Mouse (Mus musculus) T-helper 17 cell (primary cell): ENCODE data around the gene Baiap3.

Experiments used
- in situ Hi-C, 2 experiments: fragments of 300-600 bp; cut with MboI, MseI; formaldehyde crosslinking; loops; 1 replicate in 1 of 2; 2 replicates in 1 of 2; pipeline ENCODE4 v1.15.1; 2025; ENCODE audit warnings: high pct_unique_total_duplicates in 2 of 2

The Baiap3 gene

GRCm38 (mm10) chr17:25256140-25256754 is at the start of gene Baiap3:
Baiap3 (minus strand) TSS chr17:25256364.
- in situ Hi-C loops = no loop called here

- in situ Hi-C loops = loop anchor here in 1 of 2 experiments (5.0 kb wide), 1 partner anchor 49 kb away; the partner anchor contains the start of gene Tpsab1
Measured at GRCm38 (mm10) chr17:25298094-25298493, 41.9 kb upstream of the Baiap3 start, which contains the start of gene Prss34. Prss34 (plus strand) TSS chr17:25298394.

- in situ Hi-C loops = no loop called here
Measured at GRCm38 (mm10) chr17:25294111-25294510, 37.9 kb upstream of the Baiap3 start.

DNA sequence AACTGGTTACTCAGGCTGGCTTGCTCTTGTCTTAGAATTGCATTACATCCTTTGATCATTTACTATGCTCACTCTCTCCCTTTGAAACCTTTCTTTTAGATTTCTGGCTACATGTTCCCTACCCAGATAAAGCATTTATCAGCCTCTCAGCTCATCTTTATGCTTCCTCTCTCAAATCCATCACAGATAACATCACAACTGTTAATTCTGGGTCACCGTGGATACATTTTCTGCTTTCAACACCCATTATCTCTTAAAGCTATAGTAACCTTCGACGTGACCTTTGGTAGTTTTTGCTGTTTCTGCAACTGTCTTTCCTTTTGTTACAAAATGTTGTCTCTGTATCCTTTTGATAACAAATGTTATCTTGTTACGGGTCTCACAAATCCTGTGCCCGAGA is 37.3 kb upstream of the Baiap3 start:
- in situ Hi-C loops = no loop called here

DNA sequence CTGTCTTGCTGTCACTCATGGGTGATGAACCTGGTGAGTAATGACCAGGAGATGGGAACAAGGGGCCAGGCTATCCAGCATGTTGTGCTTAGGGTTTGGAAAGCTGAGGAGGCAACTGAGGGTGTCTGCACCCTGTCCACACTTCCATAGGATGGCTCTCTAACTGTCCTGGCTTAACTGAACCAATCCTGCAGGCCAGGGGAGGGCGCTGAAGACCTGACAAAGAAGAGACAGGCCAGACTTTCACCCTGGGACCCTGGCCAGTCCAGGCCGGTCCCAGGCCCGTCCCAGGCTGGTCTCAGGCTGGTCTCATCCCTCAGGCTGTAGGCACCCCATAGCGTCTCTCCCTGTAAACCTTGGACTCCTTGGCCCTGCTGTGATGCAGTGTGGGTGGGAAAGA is 34.2 kb upstream of the Baiap3 start:
- in situ Hi-C loops = no loop called here

- in situ Hi-C loops = loop anchor here in 1 of 2 experiments (10.0 kb wide), 1 partner anchor 1116 kb away; no protein-coding TSS in a partner anchor
Measured at GRCm38 (mm10) chr17:25288842-25289241, 32.7 kb upstream of the Baiap3 start.

DNA sequence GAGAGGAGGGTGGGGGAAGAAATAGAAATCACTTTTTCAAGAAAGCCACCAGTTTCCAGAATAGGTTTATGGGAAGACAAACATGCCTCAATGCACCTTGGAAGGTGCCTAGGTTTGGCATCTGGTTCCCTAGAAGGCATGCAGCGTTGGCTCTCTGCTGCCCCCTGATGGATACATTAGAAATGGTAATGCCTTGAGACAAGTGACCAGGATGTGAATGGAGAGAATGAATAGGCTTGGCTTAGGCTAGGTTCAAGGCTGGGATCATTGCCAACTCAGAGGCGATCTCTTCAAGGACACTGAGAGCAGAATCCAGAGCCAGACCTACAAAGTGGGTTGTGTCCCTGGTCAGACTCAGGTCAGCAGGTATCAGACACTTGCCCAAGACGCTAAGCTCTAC is 28.9 kb upstream of the Baiap3 start:
- in situ Hi-C loops = loop anchor here in 1 of 2 experiments (10.0 kb wide), 1 partner anchor 1120 kb away; no protein-coding TSS in a partner anchor

DNA sequence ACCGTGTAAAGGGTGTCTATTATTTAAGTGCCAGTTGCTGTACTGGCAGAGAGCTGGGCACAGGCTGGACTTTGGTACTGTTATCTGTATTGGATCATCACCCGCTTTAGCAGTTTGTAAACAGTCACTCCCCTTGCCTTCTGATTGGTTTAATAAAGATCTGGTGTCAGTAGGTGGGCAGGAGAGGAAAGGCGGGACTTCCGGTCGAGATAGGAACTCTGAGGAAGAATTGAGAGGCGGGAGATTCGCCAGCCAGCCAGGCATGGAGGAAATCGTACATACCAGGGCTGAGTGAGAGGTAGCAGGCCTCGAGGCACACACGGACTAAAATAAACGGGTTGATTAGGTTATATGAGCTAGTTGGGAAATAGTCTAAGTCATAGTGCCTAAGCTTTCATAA is 26.0 kb upstream of the Baiap3 start:
- in situ Hi-C loops = loop anchor here (5.0 to 10.0 kb wide), 2 partner anchors 160 to 1123 kb away; partner anchors contain the start of gene Ptx4 (in 2 of the 2)

- in situ Hi-C loops = no loop called here
Measured at GRCm38 (mm10) chr17:25275833-25276232, 19.7 kb upstream of the Baiap3 start.

- in situ Hi-C loops = loop anchor here (5.0 kb wide), 2 partner anchors 82 to 87 kb away; partner anchors contain the start of gene Unkl (in 1 of the 2)
Measured at GRCm38 (mm10) chr17:25274571-25275346, 18.6 kb upstream of the Baiap3 start, which contains the start of gene Ube2i. Ube2i (minus strand) TSS chr17:25274622.

DNA sequence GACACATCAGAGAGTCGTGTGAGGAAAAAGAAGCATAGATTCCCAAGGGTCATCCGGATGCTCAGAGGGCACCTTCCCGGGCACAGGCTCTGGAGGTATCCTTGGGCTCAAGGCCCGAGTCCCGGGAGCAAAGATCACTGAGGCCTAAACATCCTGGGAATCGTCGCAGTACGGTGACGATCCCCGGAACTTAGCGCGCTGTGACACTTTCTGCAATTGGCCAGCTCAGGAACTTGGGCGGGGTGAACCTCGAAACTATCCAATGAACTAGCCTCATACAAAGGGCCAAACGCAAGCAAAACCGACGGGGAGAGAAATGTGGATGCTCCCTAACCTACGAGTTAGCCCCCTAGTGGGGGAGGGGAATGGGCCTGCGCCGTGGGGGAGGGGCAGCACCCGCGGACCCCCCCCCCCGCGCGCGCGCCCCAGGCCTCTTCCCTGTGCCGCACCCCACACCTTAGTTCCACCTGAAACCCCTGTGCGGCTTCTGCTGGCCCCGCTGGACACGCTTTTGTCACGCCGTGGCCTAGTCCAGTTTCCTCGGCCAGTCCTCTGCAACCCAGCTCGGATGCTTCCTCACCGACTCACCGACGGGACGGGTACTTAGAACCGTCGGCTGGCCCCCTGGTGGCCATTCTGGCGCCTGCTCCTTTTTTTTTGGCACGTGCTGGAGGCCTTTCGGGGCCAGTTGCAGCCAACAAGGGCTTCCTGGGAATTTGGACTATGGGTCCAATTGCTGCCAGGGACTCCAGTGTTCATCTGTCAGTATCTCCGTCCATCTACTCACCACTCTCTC is 17.7 kb upstream of the Baiap3 start:
- in situ Hi-C loops = loop anchor here (5.0 kb wide), 2 partner anchors 82 to 87 kb away; partner anchors contain the start of gene Unkl (in 1 of the 2)

DNA sequence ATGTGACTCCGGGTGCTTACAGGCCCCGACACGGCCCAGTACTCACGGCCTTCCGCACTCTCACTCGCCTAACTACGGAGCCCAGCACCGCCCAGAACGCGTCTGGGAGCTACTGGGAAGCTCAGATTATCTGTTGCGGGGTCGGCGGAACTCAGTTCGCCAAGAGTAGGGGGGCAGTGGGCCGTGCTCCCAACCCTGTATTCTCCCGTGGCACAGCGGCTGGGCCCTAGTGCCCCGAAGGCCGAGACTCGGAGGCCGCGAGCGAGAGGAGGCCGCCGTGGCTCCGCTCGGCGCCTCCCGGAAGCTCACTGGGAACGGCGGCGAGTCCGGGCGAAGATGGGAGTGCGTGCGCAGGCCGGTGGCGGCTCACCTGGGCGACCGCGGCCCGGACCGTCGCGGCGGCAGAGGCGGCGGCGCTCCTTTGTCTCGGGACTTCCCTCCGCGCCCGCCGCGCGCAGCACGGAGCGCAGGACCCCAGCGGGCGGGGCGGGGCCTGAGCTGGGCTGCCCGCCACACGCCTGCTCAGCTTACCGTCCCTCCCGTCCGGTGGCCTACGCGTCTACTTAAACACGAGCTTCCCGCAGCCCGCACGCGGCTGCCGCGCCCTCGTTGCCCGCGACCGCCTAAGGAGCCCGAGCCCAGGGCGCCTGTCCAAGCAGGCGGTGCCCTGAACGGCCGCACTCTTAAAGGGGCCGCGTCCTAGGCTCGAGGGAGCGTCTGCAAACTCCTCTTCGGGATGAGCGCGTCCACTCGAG is 17.0 kb upstream of the Baiap3 start:
- in situ Hi-C loops = loop anchor here (5.0 kb wide), 2 partner anchors 81 to 86 kb away; partner anchors contain the start of gene Unkl (in 1 of the 2)

GRCm38 (mm10) chr17:25272326-25272725 is 16.2 kb upstream of the Baiap3 start:
- in situ Hi-C loops = loop anchor here (5.0 kb wide), 2 partner anchors 80 to 85 kb away; partner anchors contain the start of gene Unkl (in 1 of the 2)

- in situ Hi-C loops = loop anchor here (5.0 kb wide), 2 partner anchors 79 to 84 kb away; partner anchors contain the start of gene Unkl (in 1 of the 2)
Measured at GRCm38 (mm10) chr17:25270795-25271335, 14.7 kb upstream of the Baiap3 start.

GRCm38 (mm10) chr17:25264453-25264852 is 8.3 kb upstream of the Baiap3 start:
- in situ Hi-C loops = no loop called here

DNA sequence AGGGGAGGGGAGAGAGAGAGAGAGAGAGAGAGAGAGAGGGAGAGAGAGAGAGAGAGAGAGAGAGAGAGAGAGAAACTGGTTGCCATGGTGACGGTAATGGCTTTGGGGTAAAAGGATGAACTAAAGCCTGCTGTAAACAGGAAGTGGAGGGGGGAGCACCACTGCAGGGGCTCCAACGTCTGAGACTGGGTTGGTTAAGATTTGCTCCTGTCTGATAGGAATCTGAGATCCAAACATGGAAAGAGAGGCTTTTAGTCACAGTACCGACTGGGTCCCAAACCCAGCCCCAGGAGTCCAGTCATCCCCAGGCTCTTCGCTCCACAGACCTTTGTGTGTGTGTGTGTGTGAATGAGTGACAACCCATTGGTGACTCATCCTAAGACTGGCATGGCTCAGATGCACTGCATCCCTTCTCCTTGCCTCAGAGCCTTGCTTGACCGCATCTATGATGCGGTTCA is 1.7 kb upstream of the Baiap3 start:
- in situ Hi-C loops = no loop called here

- in situ Hi-C loops = no loop called here
Measured at GRCm38 (mm10) chr17:25255110-25255509, 1.1 kb downstream of the Baiap3 start.

- in situ Hi-C loops = no loop called here
Measured at GRCm38 (mm10) chr17:25253760-25254159, 2.4 kb downstream of the Baiap3 start.

- in situ Hi-C loops = no loop called here
Measured at GRCm38 (mm10) chr17:25252643-25253042, 3.5 kb downstream of the Baiap3 start.
